Mouse (Mus musculus): ENCODE results near the gene Gm13275.
"Not testable (repeated sequence)": the region's sequence is repeated elsewhere in the genome, so short reads cannot be mapped to it uniquely, and the experiment has no call there.

- TF ChIP-seq CTCF (IDR thresholded peaks at IDR 0.05; ENCODE audit: control insufficient read depth, insufficient read depth, low read length); POLR2A (IDR thresholded peaks at IDR 0.05; ENCODE audit: borderline replicate concordance, control insufficient read depth, low read depth, low read length): not testable (repeated sequence)
Observed at GRCm38 (mm10) chr4:88758751-88759150, 35.5 kb upstream of the Gm13275 start.
